Mouse (Mus musculus): ENCODE measurements around the gene Odc1.

DNA sequence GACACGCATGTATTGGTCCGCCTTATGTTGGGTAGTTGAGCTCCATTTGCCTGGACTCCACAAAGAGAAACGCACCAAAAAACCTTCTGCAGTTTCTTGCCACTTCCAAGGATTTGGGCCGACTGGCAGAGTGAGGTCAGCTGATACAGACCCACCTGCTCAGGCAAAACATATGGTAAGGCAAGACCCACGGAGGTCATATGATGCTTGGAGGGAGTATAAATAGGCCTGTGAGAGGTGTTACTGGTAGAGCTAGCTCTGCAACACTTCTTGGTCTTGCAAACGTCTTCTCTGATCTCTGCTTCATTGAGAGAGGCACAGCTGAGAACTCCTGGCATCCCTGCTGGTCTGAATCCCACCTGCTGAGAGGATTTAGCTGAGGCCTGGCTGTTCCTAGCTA, 36.4 kb downstream of the Odc1 start:
- no peak for TF ChIP-seq POLR2A (IDR thresholded peaks at IDR 0.05; ENCODE audit: insufficient read depth, low read depth, low read length)
- TF ChIP-seq CTCF (IDR thresholded peaks at IDR 0.05; ENCODE audit: insufficient read depth, low read depth, low read length): no peak

Data from olfactory bulb, adult 2 months (tissue).